Comparison of ENCODE assay signal across 19 mouse cellular contexts in genomic region chr19:24811451-24811850, GRCm38 (mm10). TPM values are rescaled to one million over a fixed set of nuclear protein-coding genes. Genes with fewer than 3 reads are reported as not detected.
DNase-seq lines count a peak whose midpoint lies in the region; ATAC-seq and TF ChIP-seq lines count a peak whose summit lies in the region.
"Had no signal": no experiment of that assay in that cellular context is flagged by ENCODE, and none has a peak within 500 bp of the region (broad histone marks: within the 10 kb centered on the region; RNA-seq: fewer than 3 reads in every experiment).

No protein-coding gene starts in this region.

- TF ChIP-seq POLR2A in embryonic fibroblast, embryonic 13.5 days (IDR thresholded peaks at IDR 0.05; ENCODE audit: low read depth, low read length) = no peak

- peak; percentile 7 to 16 for DNase-seq in adrenal gland, postnatal 36 days
- DNase-seq in adrenal gland, adult 8-10 months = no peak
- DNase-seq in neural tube, embryonic 10.5 days (ENCODE audit: extremely low spot score, low spot score) = peak; percentile 37
- no peak for DNase-seq in layer of hippocampus, adult 9-11 months
- DNase-seq in right cerebral cortex, postnatal 14 days = no peak
- DNase-seq in ovary, adult 18-20 months (ENCODE audit: low spot score) = no peak
- DNase-seq: cerebellum, adult 11-12 months; gastrocnemius, postnatal 14 days; heart, postnatal 14 days; kidney, adult 9 months; right cerebral cortex, postnatal 25 days; thymus, adult 2 months had no signal

- peaks cover 28% of the 10 kb centered on the region for H3K27me3 ChIP-seq in neural tube, embryonic 15.5 days (replicated peaks)
- H3K27me3 ChIP-seq: megakaryocyte, embryonic 14.5 days had no signal

- H3K4me3 ChIP-seq in neural tube, embryonic 15.5 days (replicated peaks) = no peak overlapping the region
- no peak overlapping the region for H3K4me3 ChIP-seq in embryonic fibroblast, embryonic 13.5 days (ENCODE audit: insufficient read depth, low read length)
- H3K4me3 ChIP-seq: hindbrain, embryonic 15.5 days; megakaryocyte, embryonic 14.5 days; myocyte had no signal

- H3K9ac ChIP-seq in neural tube, embryonic 15.5 days (replicated peaks) = no peak overlapping the region
- H3K9ac ChIP-seq: hindbrain, embryonic 15.5 days; liver, embryonic 14.5 days had no signal

- H3K36me3 ChIP-seq in neural tube, embryonic 15.5 days = no peaks in the 10 kb centered on the region
- H3K36me3 ChIP-seq: hindbrain, embryonic 15.5 days had no signal

- peaks cover 3% of the 10 kb centered on the region; the same call in 1 of the 2 replicates for H3K4me1 ChIP-seq in neural tube, embryonic 15.5 days
- peaks cover 3% of the 10 kb centered on the region; the same call in 1 of the 2 replicates for H3K4me1 ChIP-seq in embryonic fibroblast, embryonic 13.5 days (ENCODE audit: control insufficient read depth, insufficient read depth, low read length)
- H3K4me1 ChIP-seq: megakaryocyte, embryonic 14.5 days had no signal

- no peak for TF ChIP-seq CTCF in embryonic fibroblast, embryonic 13.5 days (IDR thresholded peaks at IDR 0.05; ENCODE audit: borderline replicate concordance, insufficient read depth, low read length)

- no peaks in the 10 kb centered on the region for H3K9me3 ChIP-seq in neural tube, embryonic 15.5 days (replicated peaks)
- H3K9me3 ChIP-seq: hindbrain, embryonic 15.5 days; megakaryocyte, embryonic 14.5 days had no signal

- WGBS in neural tube, embryonic 15.5 days = 81% methylated on average over 10 of the region's 10 CpGs

- ATAC-seq in neural tube, embryonic 15.5 days (ENCODE audit: low FRiP score) = no peak
- ATAC-seq: lung, postnatal 0 days had no signal

- no peak overlapping the region for H3K27ac ChIP-seq in neural tube, embryonic 15.5 days (replicated peaks)
- H3K27ac ChIP-seq in embryonic fibroblast, embryonic 13.5 days (ENCODE audit: insufficient read depth, low read length) = peak overlapping the region; percentile 90
- H3K27ac ChIP-seq: hindbrain, embryonic 15.5 days; liver, embryonic 14.5 days had no signal

- no peak overlapping the region for H3K4me2 ChIP-seq in neural tube, embryonic 15.5 days
- H3K4me2 ChIP-seq: hindbrain, embryonic 15.5 days had no signal

RNA-seq across cellular contexts. Expression of gene Pgm5, which starts 50.2 kb away (rescaled TPM):
- total RNA-seq in adrenal gland, postnatal 36 days (2021) = 10 to 100 TPM; 55.1 to 93.2 TPM
- 100 to 1,000 TPM in 2 of 4 experiments, 10 to 100 TPM in 2; 62.4 to 132 (median 86.3) TPM for total RNA-seq in adrenal gland, adult 8-10 months (2022)
- 1.2 and 4.2 TPM in 2 replicates for polyA plus RNA-seq in neural tube, embryonic 15.5 days (2015; fragmentation: Nextera tagmentation; extraction: Ambion mirVana)
- 14.3 and 32.8 TPM in 2 replicates for polyA plus RNA-seq in embryonic fibroblast, embryonic 13.5 days (2011; ENCODE audit: insufficient read length, low read depth, missing spikeins)

Comparison
In these comparisons a context has a peak if more than half of its experiments do, and no peak if none do; other contexts are left out.
1. DNase-seq: peak in adrenal gland, postnatal 36 days (2 of 2) and neural tube, embryonic 10.5 days (single experiment); none in adrenal gland, adult 8-10 months (single experiment), layer of hippocampus, adult 9-11 months (single experiment), right cerebral cortex, postnatal 14 days (single experiment) and ovary, adult 18-20 months (single experiment).